Mouse (Mus musculus) CD8-positive naive resting alpha-beta T cell, adult 57 days (primary cell): ENCODE results near the gene Rnf128. TPM values are rescaled to one million over a fixed set of nuclear protein-coding genes. Genes with fewer than 3 reads are reported as not detected.

Experiments
- total RNA-seq: library from RNA; stranded (reverse); gene quantifications from one replicate; pipeline ENCODE4 v1.2.4, GENCODE M21; 2023

Rnf128 gene
- not detected for total RNA-seq

GRCm38 (mm10) chrX:139562925-139563461, at the start of gene Rnf128:
Rnf128 (plus strand) TSS chrX:139563316.

GRCm38 (mm10) chrX:139684775-139685695, 121.9 kb downstream of the Rnf128 start, which contains the start of gene Tbc1d8b:
Tbc1d8b (plus strand) TSS chrX:139684996.

GRCm38 (mm10) chrX:139714381-139714780, 151.3 kb downstream of the Rnf128 start, which contains the start of gene Gm15013:
Gm15013 (minus strand) TSS chrX:139714481.

Other genes starting within 250 kb of the Rnf128 start
- not detected for gene Trap1a, start 229.6 kb upstream of the Rnf128 start, total RNA-seq
- not detected for gene D330045A20Rik, start 82.9 kb upstream of the Rnf128 start, total RNA-seq
- 9.8 TPM for gene Tbc1d8b, start 121.7 kb downstream of the Rnf128 start, total RNA-seq
- not detected for gene Gm15013, start 151.2 kb downstream of the Rnf128 start, total RNA-seq
- gene Ripply1, start 219.0 kb downstream of the Rnf128 start, total RNA-seq = not detected
- not detected for gene Cldn2, start 237.5 kb downstream of the Rnf128 start, total RNA-seq